24 mouse cellular contexts compared by ENCODE assay signal in genomic region chr2:135904262-135904661, GRCm38 (mm10).
"Had no signal": no experiment of that assay in that cellular context is flagged by ENCODE, and none has a peak within 500 bp of the region (broad histone marks: within the 10 kb centered on the region; RNA-seq: fewer than 3 reads in every experiment).

No protein-coding gene starts in this region.

- H3K9me3 ChIP-seq: heart, embryonic 12.5 days; heart, embryonic 15.5 days; hindbrain, embryonic 13.5 days; hindbrain, embryonic 15.5 days; kidney, embryonic 15.5 days; limb, embryonic 13.5 days; limb, embryonic 15.5 days; liver, embryonic 12.5 days had no signal

- H3K4me1 ChIP-seq: hindbrain, embryonic 13.5 days; hindbrain, embryonic 15.5 days; kidney, embryonic 15.5 days; limb, embryonic 13.5 days; limb, embryonic 15.5 days had no signal

- ATAC-seq: hindbrain, postnatal 0 days; intestine, embryonic 16.5 days; liver, embryonic 12.5 days had no signal

- H3K9ac ChIP-seq: heart, embryonic 12.5 days; heart, embryonic 15.5 days; hindbrain, embryonic 13.5 days; hindbrain, embryonic 15.5 days; kidney, embryonic 15.5 days; limb, embryonic 13.5 days; limb, embryonic 15.5 days; liver, embryonic 12.5 days; liver, embryonic 14.5 days had no signal

- H3K27me3 ChIP-seq: heart, embryonic 12.5 days; heart, embryonic 15.5 days; hindbrain, embryonic 13.5 days; hindbrain, embryonic 15.5 days; kidney, embryonic 15.5 days; limb, embryonic 13.5 days; limb, embryonic 15.5 days; liver, embryonic 12.5 days had no signal

- H3K4me3 ChIP-seq: heart, adult 2 months; heart, embryonic 12.5 days; heart, embryonic 15.5 days; hindbrain, embryonic 13.5 days; hindbrain, embryonic 15.5 days; kidney, embryonic 15.5 days; limb, embryonic 13.5 days; limb, embryonic 15.5 days; liver, embryonic 12.5 days had no signal

- H3K36me3 ChIP-seq: heart, embryonic 12.5 days; heart, embryonic 15.5 days; hindbrain, embryonic 13.5 days; hindbrain, embryonic 15.5 days; kidney, embryonic 15.5 days; limb, embryonic 13.5 days; limb, embryonic 15.5 days; liver, embryonic 12.5 days had no signal

- DNase-seq: gastrocnemius, postnatal 14 days; gastrocnemius, postnatal 36 days; heart, adult 11 months; heart, adult 2 months; kidney, adult 11 months; kidney, adult 2 months; kidney, adult 9 months; kidney, postnatal 14 days; kidney, postnatal 36 days; layer of hippocampus, adult 9-11 months; layer of hippocampus, postnatal 36 days; left cerebral cortex, postnatal 4 days had no signal

- H3K4me2 ChIP-seq: heart, embryonic 12.5 days; heart, embryonic 15.5 days; hindbrain, embryonic 13.5 days; hindbrain, embryonic 15.5 days; kidney, embryonic 15.5 days; limb, embryonic 13.5 days; limb, embryonic 15.5 days; liver, embryonic 12.5 days had no signal

- H3K27ac ChIP-seq: heart, adult 2 months; hindbrain, embryonic 13.5 days; hindbrain, embryonic 15.5 days; hindbrain, postnatal 0 days; kidney, embryonic 15.5 days; kidney, postnatal 0 days; limb, embryonic 13.5 days; limb, embryonic 15.5 days; liver, embryonic 12.5 days; liver, embryonic 14.5 days had no signal
